Mouse (Mus musculus): ENCODE data around the gene Cacna2d4. TPM values are rescaled to one million over a fixed set of nuclear protein-coding genes. Genes with fewer than 3 reads are reported as not detected.
"Not testable (repeated sequence)": the region's sequence is repeated elsewhere in the genome, so short reads cannot be mapped to it uniquely, and the experiment has no call there.

The Cacna2d4 gene
- polyA plus RNA-seq, 1 experiment, result not detected

GRCm38 (mm10) chr6:119333202-119333601 lies 96.9 kb downstream of the Cacna2d4 start:
- Histone ChIP-seq H3K4me3 (ENCODE audit: insufficient read depth, low read depth, low read length) (no peak overlapping the region), H3K27ac (replicated peaks; ENCODE audit: low read depth, low read length) (no peak overlapping the region), H3K4me1 (ENCODE audit: control insufficient read depth, insufficient read depth, insufficient read length, low read length) (peaks cover 7% of the 10 kb centered on the region)

DNA sequence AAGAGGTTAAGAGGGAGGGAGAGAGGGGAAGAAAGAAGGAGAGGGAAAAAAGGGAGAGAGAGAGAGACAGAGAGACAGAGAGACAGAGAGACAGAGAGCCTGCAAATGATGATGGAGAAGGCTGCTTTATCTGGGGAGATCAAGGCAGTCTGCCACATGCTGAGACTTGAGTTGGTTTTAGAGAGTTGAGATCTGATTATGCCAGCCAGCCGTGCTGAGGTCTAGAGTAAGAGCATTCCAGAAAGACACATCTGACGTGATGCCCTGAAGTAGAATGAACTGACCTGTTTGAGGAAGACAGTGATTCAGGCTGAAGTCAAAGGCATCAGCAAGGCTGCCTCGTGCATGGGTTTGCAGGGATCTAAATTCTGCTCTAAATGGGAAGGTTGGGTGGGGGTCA lies 97.5 kb downstream of the Cacna2d4 start:
- Histone ChIP-seq H3K4me3 (ENCODE audit: insufficient read depth, low read depth, low read length) (no peak overlapping the region), H3K4me1 (ENCODE audit: control insufficient read depth, insufficient read depth, insufficient read length, low read length) (peaks cover 3% of the 10 kb centered on the region), H3K27ac (replicated peaks; ENCODE audit: low read depth, low read length) (no peak overlapping the region)

GRCm38 (mm10) chr6:119336124-119336523 lies 99.8 kb downstream of the Cacna2d4 start:
- no peak overlapping the region for H3K27ac ChIP-seq (replicated peaks; ENCODE audit: low read depth, low read length)
- H3K4me3 ChIP-seq (ENCODE audit: insufficient read depth, low read depth, low read length), result no peak overlapping the region

DNA sequence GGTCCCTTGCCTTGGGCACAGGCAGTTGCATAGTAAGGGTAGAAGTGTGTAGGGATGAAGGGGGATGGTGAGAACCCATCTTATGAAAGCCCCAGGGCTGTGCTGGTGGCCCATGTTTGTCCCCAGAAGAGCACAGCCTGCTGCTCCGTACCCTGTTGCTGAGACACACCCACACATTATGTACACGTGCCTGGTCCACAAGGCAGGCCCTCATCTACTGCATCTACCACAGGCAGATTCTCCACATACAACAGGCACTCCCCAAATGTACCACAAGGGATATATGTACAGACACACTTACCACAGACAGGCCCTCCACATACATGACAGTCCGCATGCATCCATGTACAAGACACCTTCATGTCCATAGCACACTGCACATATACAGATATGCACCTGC lies 101.0 kb downstream of the Cacna2d4 start:
- Histone ChIP-seq H3K4me1 (ENCODE audit: control insufficient read depth, insufficient read depth, insufficient read length, low read length) (no peaks in the 10 kb centered on the region), H3K27ac (replicated peaks; ENCODE audit: low read depth, low read length) (no peak overlapping the region), H3K4me3 (ENCODE audit: insufficient read depth, low read depth, low read length) (no peak overlapping the region)

More at GRCm38 (mm10) chr6:119336124-119336523, 99.8 kb downstream of the Cacna2d4 start:
- no peaks in the 10 kb centered on the region for H3K4me1 ChIP-seq (ENCODE audit: control insufficient read depth, insufficient read depth, insufficient read length, low read length)

DNA sequence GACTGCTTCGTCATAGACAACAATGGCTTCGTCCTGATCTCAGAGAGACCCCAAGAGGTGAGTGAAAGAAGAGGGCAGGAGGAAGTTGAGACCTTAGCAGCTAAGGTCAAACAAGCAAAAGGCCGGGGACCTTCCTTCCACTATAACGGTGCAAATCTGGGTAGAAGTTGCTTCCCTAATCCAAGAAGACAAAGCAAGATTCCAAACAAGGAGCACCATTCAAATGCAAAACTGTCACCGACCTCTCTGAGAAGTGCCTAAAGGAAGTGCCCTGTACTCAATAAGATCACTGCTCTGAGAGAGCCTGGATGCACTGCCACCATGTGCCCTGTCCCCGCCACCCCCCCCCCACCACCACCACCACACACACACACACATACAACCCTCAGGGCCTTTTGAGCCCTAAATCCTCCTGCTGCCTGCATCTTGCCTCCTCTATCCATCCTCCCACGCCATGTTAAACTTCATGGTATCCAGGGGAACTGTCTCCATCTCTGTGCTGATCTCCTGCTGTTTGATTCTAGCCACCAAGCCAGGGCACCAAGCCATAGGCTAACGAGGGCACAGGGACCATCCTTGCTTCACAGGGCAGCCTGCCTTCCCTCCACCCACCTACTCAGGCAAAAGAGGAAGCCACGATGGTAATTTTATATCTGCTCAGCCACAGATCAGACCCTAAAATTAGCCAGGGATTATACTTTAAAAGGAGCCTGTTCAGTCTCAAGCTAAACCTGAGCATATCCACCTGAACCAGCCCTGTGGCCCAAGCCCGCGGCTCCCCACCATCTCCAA lies 102.0 kb downstream of the Cacna2d4 start:
- Histone ChIP-seq H3K27ac (replicated peaks; ENCODE audit: low read depth, low read length) (no peak overlapping the region), H3K4me3 (ENCODE audit: insufficient read depth, low read depth, low read length) (no peak overlapping the region), H3K4me1 (ENCODE audit: control insufficient read depth, insufficient read depth, insufficient read length, low read length) (no peaks in the 10 kb centered on the region)

- H3K4me1 ChIP-seq (ENCODE audit: control insufficient read depth, insufficient read depth, insufficient read length, low read length), result no peaks in the 10 kb centered on the region
- H3K4me3 ChIP-seq (ENCODE audit: insufficient read depth, low read depth, low read length), result no peak overlapping the region
- H3K27ac ChIP-seq (replicated peaks; ENCODE audit: low read depth, low read length), result no peak overlapping the region
Measured at GRCm38 (mm10) chr6:119341409-119341808, 105.1 kb downstream of the Cacna2d4 start.

GRCm38 (mm10) chr6:119346257-119346656 lies 109.9 kb downstream of the Cacna2d4 start:
- H3K4me1 ChIP-seq (ENCODE audit: control insufficient read depth, insufficient read depth, insufficient read length, low read length), result no peaks in the 10 kb centered on the region
- no peak overlapping the region for H3K4me3 ChIP-seq (ENCODE audit: insufficient read depth, low read depth, low read length)
- no peak overlapping the region for H3K27ac ChIP-seq (replicated peaks; ENCODE audit: low read depth, low read length)

DNA sequence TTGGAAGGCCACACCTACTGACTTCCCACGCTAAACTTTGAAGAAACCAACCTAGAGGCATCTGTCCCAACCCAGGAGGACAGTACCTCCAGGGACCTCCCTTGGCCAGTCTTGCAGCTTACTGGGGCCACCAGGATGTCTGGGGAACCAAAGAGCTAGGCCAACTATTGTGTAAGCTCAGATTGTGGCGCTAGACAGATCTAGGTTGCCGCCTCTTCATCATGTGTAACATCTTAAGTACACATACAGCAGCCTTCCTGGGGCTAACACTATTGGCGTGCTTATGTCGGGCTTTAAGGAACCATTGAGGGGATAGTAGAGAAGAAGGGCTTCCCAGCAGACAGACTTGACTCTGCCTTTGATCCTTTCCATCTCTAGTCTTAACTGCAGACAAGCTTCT lies 111.5 kb downstream of the Cacna2d4 start:
- Histone ChIP-seq H3K4me3 (ENCODE audit: insufficient read depth, low read depth, low read length) (no peak overlapping the region), H3K4me1 (ENCODE audit: control insufficient read depth, insufficient read depth, insufficient read length, low read length) (no peaks in the 10 kb centered on the region), H3K27ac (replicated peaks; ENCODE audit: low read depth, low read length) (no peak overlapping the region)

GRCm38 (mm10) chr6:119348234-119348633 lies 111.9 kb downstream of the Cacna2d4 start:
- H3K27ac ChIP-seq (replicated peaks; ENCODE audit: low read depth, low read length), result no peak overlapping the region
- no peaks in the 10 kb centered on the region for H3K4me1 ChIP-seq (ENCODE audit: control insufficient read depth, insufficient read depth, insufficient read length, low read length)
- H3K4me3 ChIP-seq (ENCODE audit: insufficient read depth, low read depth, low read length), result no peak overlapping the region

DNA sequence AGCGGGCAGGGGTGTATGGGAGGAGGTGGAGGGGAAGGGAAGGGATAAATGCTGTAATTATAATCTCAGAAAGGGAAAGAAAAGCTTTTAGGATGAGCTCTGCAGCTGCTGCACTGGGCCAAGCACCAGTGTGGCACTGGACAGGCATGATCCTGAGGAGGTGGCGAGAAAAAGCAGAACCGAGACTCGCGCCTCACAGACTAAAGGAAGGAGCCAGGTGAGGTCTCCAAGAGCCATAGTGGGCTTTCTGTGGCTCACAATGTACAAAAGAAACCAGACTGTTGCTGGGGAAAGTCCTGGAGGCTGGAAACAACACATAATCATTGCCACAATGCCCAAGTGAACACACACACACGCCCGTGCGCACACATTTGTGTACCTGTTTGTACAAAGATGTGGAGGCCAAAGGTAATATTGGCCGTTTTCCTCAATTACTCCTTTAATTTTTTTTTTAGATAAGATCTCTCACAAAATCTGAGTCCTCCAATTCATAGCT lies 114.4 kb downstream of the Cacna2d4 start:
- Histone ChIP-seq H3K4me3 (ENCODE audit: insufficient read depth, low read depth, low read length) (no peak overlapping the region), H3K4me1 (ENCODE audit: control insufficient read depth, insufficient read depth, insufficient read length, low read length) (no peaks in the 10 kb centered on the region), H3K27ac (replicated peaks; ENCODE audit: low read depth, low read length) (no peak overlapping the region)

- Histone ChIP-seq H3K4me3 (ENCODE audit: insufficient read depth, low read depth, low read length) (no peak overlapping the region), H3K27ac (replicated peaks; ENCODE audit: low read depth, low read length) (no peak overlapping the region), H3K4me1 (ENCODE audit: control insufficient read depth, insufficient read depth, insufficient read length, low read length) (no peaks in the 10 kb centered on the region)
Measured at GRCm38 (mm10) chr6:119351656-119352055, 115.3 kb downstream of the Cacna2d4 start.

- no peaks in the 10 kb centered on the region for H3K4me1 ChIP-seq (ENCODE audit: control insufficient read depth, insufficient read depth, insufficient read length, low read length)
- no peak overlapping the region for H3K4me3 ChIP-seq (ENCODE audit: insufficient read depth, low read depth, low read length)
- no peak overlapping the region for H3K27ac ChIP-seq (replicated peaks; ENCODE audit: low read depth, low read length)
Measured at GRCm38 (mm10) chr6:119352501-119352900, 116.2 kb downstream of the Cacna2d4 start.

- H3K4me1 ChIP-seq (ENCODE audit: control insufficient read depth, insufficient read depth, insufficient read length, low read length), result peaks cover 2% of the 10 kb centered on the region
- H3K27ac ChIP-seq (replicated peaks; ENCODE audit: low read depth, low read length), result peak overlapping the region; percentile 17; the same call in 1 of the 2 replicates
- H3K4me3 ChIP-seq (ENCODE audit: insufficient read depth, low read depth, low read length), result no peak overlapping the region
Measured at GRCm38 (mm10) chr6:119358020-119358571, 121.8 kb downstream of the Cacna2d4 start.

- H3K4me1 ChIP-seq (ENCODE audit: control insufficient read depth, insufficient read depth, insufficient read length, low read length); H3K4me3 ChIP-seq (ENCODE audit: insufficient read depth, low read depth, low read length): not testable (repeated sequence)
- peak overlapping the region; percentile 39 for H3K27ac ChIP-seq (replicated peaks; ENCODE audit: low read depth, low read length)
Measured at GRCm38 (mm10) chr6:119360250-119360649, 123.9 kb downstream of the Cacna2d4 start.

- Histone ChIP-seq H3K4me1 (ENCODE audit: control insufficient read depth, insufficient read depth, insufficient read length, low read length) (peaks cover 2% of the 10 kb centered on the region), H3K27ac (replicated peaks; ENCODE audit: low read depth, low read length) (peak overlapping the region; percentile 60; the same call in 1 of the 2 replicates)
Measured at GRCm38 (mm10) chr6:119360925-119361702, 124.8 kb downstream of the Cacna2d4 start.

More at GRCm38 (mm10) chr6:119360925-119361702, 124.8 kb downstream of the Cacna2d4 start:
- no peak overlapping the region for H3K4me3 ChIP-seq (ENCODE audit: insufficient read depth, low read depth, low read length)

Measured in brown adipose tissue, adult 24 weeks (tissue).